Mouse (Mus musculus): Measurements from ENCODE around the gene Olfr524. TPM values are rescaled to one million over a fixed set of nuclear protein-coding genes. Genes with fewer than 3 reads are reported as not detected.
A peak's percentile ranks its signal among the peaks of the same experiment; 100 is the strongest.

The Olfr524 gene
- total and polyA plus RNA-seq, 3 experiments: not detected

- no peaks in the 10 kb centered on the region for H3K9me3 ChIP-seq (replicated peaks; ENCODE audit: insufficient read depth, low read length)
Measured at GRCm38 (mm10) chr7:140164664-140165063, 41.1 kb downstream of the Olfr524 start, which contains the start of gene Olfr522. TSS of gene Olfr522 (minus strand) at chr7:140164764.

GRCm38 (mm10) chr7:140160363-140160762, 45.4 kb downstream of the Olfr524 start:
- DNase-seq (ENCODE audit: low read depth, low spot score): no peak
- no peaks in the 10 kb centered on the region for H3K79me2 ChIP-seq (ENCODE audit: control insufficient read depth, insufficient read depth, low read length, poor library complexity)
- H3K27ac ChIP-seq (ENCODE audit: control insufficient read depth, low read depth, low read length): no peak overlapping the region
- no peak overlapping the region for H3K4me3 ChIP-seq (ENCODE audit: control insufficient read depth in 1 of 2, insufficient read depth in 1 of 2, low read depth in 2 of 2, low read length in 2 of 2)
- TF ChIP-seq UBTF (IDR thresholded peaks at IDR 0.05; ENCODE audit: borderline replicate concordance, insufficient read depth, low read depth, low read length): no peak
- TF ChIP-seq MAFK (IDR thresholded peaks at IDR 0.05; ENCODE audit: borderline replicate concordance, low read depth, low read length): peak; percentile 83
- no peak overlapping the region for H3K9ac ChIP-seq (ENCODE audit: control insufficient read depth, low read depth, low read length, poor library complexity, severe bottlenecking)
- no peaks in the 10 kb centered on the region for H3K36me3 ChIP-seq (ENCODE audit: control insufficient read depth in 1 of 2, insufficient read depth in 2 of 2, low read length in 2 of 2)
- H3K4me1 ChIP-seq (ENCODE audit: control insufficient read depth in 1 of 2, insufficient read depth in 2 of 2, low read length in 2 of 2): no peaks in the 10 kb centered on the region; a peak in 1 of 4 replicates
- H3K27me3 ChIP-seq (ENCODE audit: control insufficient read depth in 1 of 2, insufficient read depth in 2 of 2, low read length in 2 of 2): no peaks in the 10 kb centered on the region
- H3K9me3 ChIP-seq (replicated peaks; ENCODE audit: insufficient read depth, low read length): no peaks in the 10 kb centered on the region

More at GRCm38 (mm10) chr7:140164664-140165063, 41.1 kb downstream of the Olfr524 start, which contains the start of gene Olfr522:
- no peak for DNase-seq (ENCODE audit: low read depth, low spot score)
- Histone ChIP-seq H3K36me3 (ENCODE audit: control insufficient read depth in 1 of 2, insufficient read depth in 2 of 2, low read length in 2 of 2) (no peaks in the 10 kb centered on the region), H3K4me3 (ENCODE audit: control insufficient read depth in 1 of 2, insufficient read depth in 1 of 2, low read depth in 2 of 2, low read length in 2 of 2) (no peak within 1 kb of the TSS), H3K4me1 (ENCODE audit: control insufficient read depth in 1 of 2, insufficient read depth in 2 of 2, low read length in 2 of 2) (no peaks in the 10 kb centered on the region; a peak in 1 of 4 replicates), H3K79me2 (ENCODE audit: control insufficient read depth, insufficient read depth, low read length, poor library complexity) (no peaks in the 10 kb centered on the region), H3K27ac (ENCODE audit: control insufficient read depth, low read depth, low read length) (no peak within 1 kb of the TSS), H3K9ac (ENCODE audit: control insufficient read depth, low read depth, low read length, poor library complexity, severe bottlenecking) (no peak within 1 kb of the TSS), H3K27me3 (ENCODE audit: control insufficient read depth in 1 of 2, insufficient read depth in 2 of 2, low read length in 2 of 2) (no peaks in the 10 kb centered on the region; a peak in 1 of 4 replicates)
- no peak for TF ChIP-seq POLR2A (IDR thresholded peaks at IDR 0.05; ENCODE audit: control insufficient read depth in 1 of 2, insufficient read depth in 1 of 2, low read depth in 1 of 2, low read length in 2 of 2, poor library complexity in 1 of 2)
- no peak for TF ChIP-seq EP300 (IDR thresholded peaks at IDR 0.05; ENCODE audit: low read depth in 1 of 2, low read length in 2 of 2)
- TF ChIP-seq ELF1 (IDR thresholded peaks at IDR 0.05; ENCODE audit: low read depth, low read length): no peak
- no peak for TF ChIP-seq GABPA (IDR thresholded peaks at IDR 0.05; ENCODE audit: low read depth, low read length)

- no peak for DNase-seq (ENCODE audit: low read depth, low spot score)
- no peak within 1 kb of the TSS for H3K27ac ChIP-seq (ENCODE audit: control insufficient read depth, low read depth, low read length)
- H3K9me3 ChIP-seq (replicated peaks; ENCODE audit: insufficient read depth, low read length): no peaks in the 10 kb centered on the region
- H3K27me3 ChIP-seq (ENCODE audit: control insufficient read depth in 1 of 2, insufficient read depth in 2 of 2, low read length in 2 of 2): no peaks in the 10 kb centered on the region
- no peaks in the 10 kb centered on the region for H3K79me2 ChIP-seq (ENCODE audit: control insufficient read depth, insufficient read depth, low read length, poor library complexity)
- no peaks in the 10 kb centered on the region for H3K4me1 ChIP-seq (ENCODE audit: control insufficient read depth in 1 of 2, insufficient read depth in 2 of 2, low read length in 2 of 2)
- TF ChIP-seq ZKSCAN1 (IDR thresholded peaks at IDR 0.05; ENCODE audit: low read depth, low read length): no peak
- no peak for TF ChIP-seq ZC3H11A (IDR thresholded peaks at IDR 0.05; ENCODE audit: low read depth, low read length)
- TF ChIP-seq ETS1 (IDR thresholded peaks at IDR 0.05; ENCODE audit: low read depth, low read length): no peak
- TF ChIP-seq TCF12 (IDR thresholded peaks at IDR 0.05; ENCODE audit: low read depth, low read length): no peak
- no peak for TF ChIP-seq HCFC1 (IDR thresholded peaks at IDR 0.05; ENCODE audit: low read depth, low read length)
- TF ChIP-seq RCOR1 (IDR thresholded peaks at IDR 0.05; ENCODE audit: low read depth, low read length): no peak
- TF ChIP-seq CTCF (IDR thresholded peaks at IDR 0.05 in 2 of 3, conservative IDR thresholded peaks at IDR 0.05 in 1 of 3; ENCODE audit: control insufficient read depth in 1 of 3, insufficient read depth in 1 of 3, low read depth in 2 of 3, low read length in 3 of 3, poor library complexity in 1 of 3, severe bottlenecking in 1 of 3): no peak
- no peak for TF ChIP-seq JUND (IDR thresholded peaks at IDR 0.05; ENCODE audit: low read depth, low read length)
- no peaks in the 10 kb centered on the region for H3K36me3 ChIP-seq (ENCODE audit: control insufficient read depth in 1 of 2, insufficient read depth in 2 of 2, low read length in 2 of 2)
- H3K9ac ChIP-seq (ENCODE audit: control insufficient read depth, low read depth, low read length, poor library complexity, severe bottlenecking): no peak within 1 kb of the TSS
- no peak within 1 kb of the TSS for H3K4me3 ChIP-seq (ENCODE audit: control insufficient read depth in 1 of 2, insufficient read depth in 1 of 2, low read depth in 2 of 2, low read length in 2 of 2)
Measured at GRCm38 (mm10) chr7:140154218-140154927, 51.4 kb downstream of the Olfr524 start, which contains the start of gene Sprn. TSS of gene Sprn (minus strand) at chr7:140154877.
